Mouse (Mus musculus) forebrain, embryonic 14.5 days (tissue): ENCODE data around the gene Tsga10ip. TPM values are rescaled to one million over a fixed set of nuclear protein-coding genes. Genes with fewer than 3 reads are reported as not detected.
"Not testable (repeated sequence)": the region's sequence is repeated elsewhere in the genome, so short reads cannot be mapped to it uniquely, and the experiment has no call there.

Experiments used
- ATAC-seq: fragments of 200-750 bp; cut with Nextera tagmentation; 2 replicates; pipeline ENCODE4 v1.8.0; 2017; ENCODE audit warnings: mild to moderate bottlenecking, moderate library complexity
- DNase-seq: peaks from one replicate; pipeline ENCODE4 v3.0.0-alpha.2; 2015; ENCODE audit warnings: low spot score
- H3K27ac ChIP-seq: fragments of 300-500 bp; sonication (generic); 2 replicates; pipeline ENCODE4 v1.5.1; 2014; ENCODE audit warnings: low read depth, mild to moderate bottlenecking, control low read depth, low read length, moderate library complexity
- H3K27me3 ChIP-seq: fragments of 300-500 bp; sonication (generic); replicated peaks from 2 replicates; pipeline ENCODE4 v1.6.1; 2014; ENCODE audit warnings: low read length, control low read depth, mixed read lengths; ENCODE audit not compliant: control insufficient read depth, insufficient read depth
- H3K36me3 ChIP-seq: fragments of 300-500 bp; sonication (generic); 2 replicates; pipeline ENCODE4 v1.6.1; 2014; ENCODE audit warnings: low read length, control low read depth; ENCODE audit not compliant: control insufficient read depth, insufficient read depth
- H3K4me1 ChIP-seq: fragments of 300-500 bp; sonication (generic); 2 replicates; pipeline ENCODE4 v1.6.1; 2014; ENCODE audit warnings: antibody characterized with exemption, low read length, control low read depth; ENCODE audit not compliant: control insufficient read depth, insufficient read depth
- H3K4me2 ChIP-seq: fragments of 300-500 bp; sonication (generic); 2 replicates; pipeline ENCODE4 v1.6.1; 2014; ENCODE audit warnings: mild to moderate bottlenecking, control low read depth, low read length
- H3K4me3 ChIP-seq: fragments of 300-500 bp; sonication (generic); 2 replicates; pipeline ENCODE4 v1.5.1; 2014; ENCODE audit warnings: low read depth, low read length, control low read depth
- H3K9ac ChIP-seq: fragments of 300-500 bp; sonication (generic); 2 replicates; pipeline ENCODE4 v1.6.1; 2014; ENCODE audit warnings: mild to moderate bottlenecking, low read length, control low read depth, moderate library complexity
- H3K9me3 ChIP-seq: fragments of 300-500 bp; sonication (generic); replicated peaks from 2 replicates; pipeline ENCODE4 v1.6.1; 2016; ENCODE audit warnings: low read length, control low read depth, mixed read lengths; ENCODE audit not compliant: control insufficient read depth
- WGBS: fragments of 180-500 bp; shearing (Covaris S2); extraction: QIAGEN DNeasy Blood & Tissue Kit; methylation state at CpG from one replicate; pipeline ENCODE4 v1.1.7; 2014; 5-methylcytosine and 5-hydroxymethylcytosine counted together
- polyA plus RNA-seq: library from polyadenylated mRNA; unstranded; fragments of >200 nt; fragmentation: Nextera tagmentation; extraction: Ambion mirVana; gene quantifications from 2 replicates; pipeline ENCODE4 v1.2.1, GENCODE M21; 2014

Gene Tsga10ip
- polyA plus RNA-seq, 1 experiment from 2014 or later, result not detected

- Histone ChIP-seq H3K27me3 (no peaks in the 10 kb centered on the region), H3K36me3 (no peaks in the 10 kb centered on the region), H3K4me3 (peak overlapping the region; percentile 44), H3K27ac (peak overlapping the region; percentile 79), H3K9ac (peak overlapping the region; percentile 70), H3K9me3 (no peaks in the 10 kb centered on the region), H3K4me2 (peak overlapping the region; percentile 61), H3K4me1 (no peaks in the 10 kb centered on the region; the same call in 1 of the 2 replicates)
- DNase-seq, result peak; percentile 78
- ATAC-seq, result peak; percentile 65
- 13% methylated on average over 7 of the region's 7 CpGs for WGBS
These were observed 4.8 kb upstream of the Tsga10ip start for GRCm38 (mm10) chr19:5407133-5407532.

- not testable (repeated sequence) for H3K27me3 ChIP-seq
- WGBS, result 18% methylated on average over 20 of the region's 25 CpGs
These were observed 4.3 kb upstream of the Tsga10ip start for GRCm38 (mm10) chr19:5406531-5407126.

GRCm38 (mm10) chr19:5405924-5406323 is 3.6 kb upstream of the Tsga10ip start:
- Histone ChIP-seq H3K4me2 (peak overlapping the region; percentile 55), H3K27ac (no peak overlapping the region), H3K36me3 (no peaks in the 10 kb centered on the region), H3K9me3 (no peaks in the 10 kb centered on the region), H3K27me3 (no peaks in the 10 kb centered on the region), H3K4me1 (no peaks in the 10 kb centered on the region; the same call in 1 of the 2 replicates), H3K9ac (peak overlapping the region; percentile 57), H3K4me3 (peak overlapping the region; percentile 28)
- DNase-seq (peak; percentile 27), ATAC-seq (no peak)
- WGBS, result 31% methylated on average over 7 of the region's 7 CpGs

More at GRCm38 (mm10) chr19:5406531-5407126, 4.3 kb upstream of the Tsga10ip start:
- H3K4me1 ChIP-seq, H3K36me3 ChIP-seq, H3K9me3 ChIP-seq: not testable (repeated sequence)
- peak; percentile 86 for ATAC-seq
- Histone ChIP-seq H3K4me3 (peak overlapping the region; percentile 44), H3K27ac (peak overlapping the region; percentile 79), H3K4me2 (peak overlapping the region; percentile 61), H3K9ac (peak overlapping the region; percentile 70)
- DNase-seq, result peak; percentile 56

- H3K36me3 ChIP-seq, H3K9ac ChIP-seq, H3K4me2 ChIP-seq, DNase-seq, H3K27me3 ChIP-seq, ATAC-seq, H3K27ac ChIP-seq, H3K4me3 ChIP-seq, H3K9me3 ChIP-seq, H3K4me1 ChIP-seq: not testable (repeated sequence)
- WGBS, result 74% methylated on average over 4 of the region's 4 CpGs
These were observed 1.3 kb downstream of the Tsga10ip start for GRCm38 (mm10) chr19:5401073-5401472.

- H3K9me3 ChIP-seq, result no peaks in the 10 kb centered on the region
- no peak overlapping the region for H3K9ac ChIP-seq
- no peak for ATAC-seq
- WGBS, result 63% methylated on average over 4 of the region's 4 CpGs
- H3K4me1 ChIP-seq, result no peaks in the 10 kb centered on the region
- H3K36me3 ChIP-seq, result no peaks in the 10 kb centered on the region
- no peak overlapping the region for H3K27ac ChIP-seq
- no peak for DNase-seq
- no peaks in the 10 kb centered on the region for H3K27me3 ChIP-seq
- no peak overlapping the region for H3K4me2 ChIP-seq
- H3K4me3 ChIP-seq, result no peak overlapping the region
These were observed 7.0 kb downstream of the Tsga10ip start for GRCm38 (mm10) chr19:5395371-5395770.

- WGBS, result 61% methylated on average over 10 of the region's 10 CpGs
- H3K9ac ChIP-seq, result no peak overlapping the region
- no peaks in the 10 kb centered on the region for H3K36me3 ChIP-seq
- no peaks in the 10 kb centered on the region for H3K27me3 ChIP-seq
- no peak overlapping the region for H3K4me3 ChIP-seq
- DNase-seq (no peak), ATAC-seq (no peak)
- H3K9me3 ChIP-seq, result no peaks in the 10 kb centered on the region
- H3K4me2 ChIP-seq, result no peak overlapping the region
- H3K27ac ChIP-seq, result no peak overlapping the region
- H3K4me1 ChIP-seq, result peaks cover 8% of the 10 kb centered on the region
These were observed 8.2 kb downstream of the Tsga10ip start for GRCm38 (mm10) chr19:5394168-5394567.

GRCm38 (mm10) chr19:5392892-5393291 is 9.4 kb downstream of the Tsga10ip start:
- H3K27me3 ChIP-seq, result no peaks in the 10 kb centered on the region
- no peaks in the 10 kb centered on the region for H3K36me3 ChIP-seq
- no peaks in the 10 kb centered on the region for H3K9me3 ChIP-seq
- no peak overlapping the region for H3K9ac ChIP-seq
- no peak for ATAC-seq
- H3K4me2 ChIP-seq, result no peak overlapping the region
- no peak overlapping the region for H3K4me3 ChIP-seq
- WGBS, result 38% methylated on average over 4 of the region's 4 CpGs
- peak; percentile 22 for DNase-seq
- no peak overlapping the region for H3K27ac ChIP-seq
- H3K4me1 ChIP-seq, result peaks cover 9% of the 10 kb centered on the region

- Histone ChIP-seq H3K4me3 (no peak overlapping the region), H3K9ac (no peak overlapping the region), H3K4me2 (no peak overlapping the region), H3K27ac (no peak overlapping the region), H3K9me3 (no peaks in the 10 kb centered on the region), H3K36me3 (peaks cover 5% of the 10 kb centered on the region), H3K4me1 (peaks cover 19% of the 10 kb centered on the region), H3K27me3 (no peaks in the 10 kb centered on the region)
- 88% methylated on average over 8 of the region's 8 CpGs for WGBS
- ATAC-seq (no peak), DNase-seq (no peak)
These were observed 11.9 kb downstream of the Tsga10ip start for GRCm38 (mm10) chr19:5390416-5390815.

- H3K9me3 ChIP-seq, result no peaks in the 10 kb centered on the region
- H3K4me3 ChIP-seq, result peak overlapping the region; percentile 99
- DNase-seq (no peak), ATAC-seq (no peak)
- H3K9ac ChIP-seq, result peak overlapping the region; percentile 93; the same call in 1 of the 2 replicates
- WGBS, result 62% methylated on average over 12 of the region's 12 CpGs
- peak overlapping the region; percentile 92 for H3K4me2 ChIP-seq
- no peaks in the 10 kb centered on the region for H3K27me3 ChIP-seq
- H3K36me3 ChIP-seq, result peaks cover 13% of the 10 kb centered on the region
- H3K27ac ChIP-seq, result no peak overlapping the region
- H3K4me1 ChIP-seq, result peaks cover 19% of the 10 kb centered on the region
These were observed 12.7 kb downstream of the Tsga10ip start for GRCm38 (mm10) chr19:5389647-5390046.
